Mouse (Mus musculus) embryonic fibroblast, embryonic 13.5 days (primary cell): ENCODE measurements around the gene Crebrf. TPM values are rescaled to one million over a fixed set of nuclear protein-coding genes. Genes with fewer than 3 reads are reported as not detected.

Experiments used
- H3K27ac ChIP-seq: 2 replicates; pipeline ENCODE4 v1.5.1; 2012; ENCODE audit warnings: low read length, control low read depth, inconsistent platforms; ENCODE audit not compliant: insufficient read depth
- H3K4me1 ChIP-seq: 2 replicates; pipeline ENCODE4 v1.6.1; 2011; ENCODE audit warnings: low read length; ENCODE audit not compliant: control insufficient read depth, insufficient read depth
- H3K4me3 ChIP-seq: 2 replicates; pipeline ENCODE4 v1.5.1; 2011; ENCODE audit warnings: mild to moderate bottlenecking, control low read depth, low read length; ENCODE audit not compliant: insufficient read depth
- CTCF ChIP-seq: IDR thresholded peaks from 2 replicates; pipeline ENCODE4 v1.5.1; 2011; ENCODE audit warnings: mild to moderate bottlenecking, control low read depth, low read length, moderate library complexity, borderline replicate concordance; ENCODE audit not compliant: insufficient read depth
- POLR2A ChIP-seq: IDR thresholded peaks from 2 replicates; pipeline ENCODE4 v1.6.1; 2011; ENCODE audit warnings: low read depth, mild to moderate bottlenecking, control low read depth, low read length, moderate library complexity
- polyA plus RNA-seq: library from polyadenylated mRNA; stranded (reverse); fragments of >200 nt; gene quantifications from 2 replicates; pipeline ENCODE4 v1.2.4, GENCODE M21; 2011; ENCODE audit warnings: low read depth; ENCODE audit not compliant: missing spikeins, insufficient read length

Crebrf gene
- polyA plus RNA-seq, 1 experiment = 14.4 TPM

DNA sequence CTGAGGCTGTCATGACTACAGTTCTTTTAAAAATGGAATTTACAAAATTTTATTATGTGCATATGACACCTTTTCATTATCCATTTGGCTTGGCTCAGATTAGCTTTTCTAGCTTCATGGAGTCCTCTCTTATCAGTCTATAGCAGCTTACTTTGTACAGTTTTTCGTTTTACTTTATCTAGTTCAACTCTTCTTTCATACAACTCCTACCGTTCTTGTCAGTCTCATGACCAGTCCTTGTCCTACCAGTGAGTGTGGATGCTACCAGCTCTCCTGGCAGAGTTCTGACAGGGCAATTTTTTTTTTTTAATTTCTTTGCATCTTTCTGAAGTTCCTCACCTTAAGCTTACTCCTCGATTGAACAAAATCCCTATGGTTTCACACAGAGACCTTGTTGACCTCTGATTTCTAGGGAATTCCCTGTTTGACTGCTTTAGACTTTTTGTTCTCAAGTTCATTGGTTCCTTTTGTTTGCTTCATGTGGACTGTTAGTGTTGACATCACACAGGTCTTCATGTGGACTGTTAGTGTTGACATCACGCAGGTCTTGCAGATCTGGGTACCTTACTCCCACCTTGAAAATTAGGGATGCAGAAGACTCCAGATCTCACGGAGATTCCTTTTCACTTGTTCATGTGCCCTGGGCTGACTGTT, 51.8 kb downstream of the Crebrf start:
- no peak overlapping the region for H3K4me3 ChIP-seq
- TF ChIP-seq POLR2A (no peak), CTCF (no peak)
- H3K4me1 ChIP-seq = no peaks in the 10 kb centered on the region
- H3K27ac ChIP-seq = no peak overlapping the region

DNA sequence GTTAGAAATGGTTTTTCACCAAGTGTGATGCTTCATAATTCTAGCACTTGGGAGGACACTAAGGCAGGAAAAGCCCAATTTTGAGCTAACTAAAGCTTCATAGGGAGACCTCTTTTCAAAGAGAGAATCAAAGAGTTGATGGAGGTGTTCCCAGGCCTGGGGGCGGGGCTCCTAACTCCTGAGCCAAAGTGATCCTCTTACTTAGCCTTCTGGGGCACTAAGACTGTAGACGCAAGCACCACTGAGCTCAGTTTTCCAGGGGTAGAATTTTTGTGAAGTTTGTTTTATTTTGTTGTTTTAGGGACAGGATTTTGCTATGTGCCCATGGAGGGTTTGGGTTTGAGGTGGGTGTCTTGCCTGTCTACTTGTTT, 52.3 kb downstream of the Crebrf start:
- no peak overlapping the region for H3K27ac ChIP-seq
- TF ChIP-seq POLR2A (no peak), CTCF (no peak)
- H3K4me3 ChIP-seq = no peak overlapping the region
- H3K4me1 ChIP-seq = no peaks in the 10 kb centered on the region

DNA sequence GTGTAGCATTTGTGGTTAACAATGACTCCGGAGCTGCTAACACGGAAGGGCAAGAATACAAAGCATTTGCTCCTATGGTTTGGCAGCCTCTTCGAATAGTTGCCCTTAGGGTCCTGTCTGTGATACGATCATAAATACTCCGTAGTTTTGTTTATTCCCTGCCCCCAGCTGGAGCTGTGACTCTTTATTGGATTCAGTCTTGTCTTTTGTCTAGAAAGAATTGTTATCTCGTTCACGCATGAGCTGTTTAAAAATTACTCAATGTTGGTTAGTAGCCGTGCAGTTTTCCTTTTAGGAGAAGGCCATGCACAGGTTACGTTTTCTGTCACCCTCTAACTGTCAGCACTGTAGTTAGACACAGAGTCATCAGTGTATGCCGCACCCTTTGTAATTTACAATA, 60.8 kb downstream of the Crebrf start:
- H3K27ac ChIP-seq = no peak overlapping the region
- no peaks in the 10 kb centered on the region; the same call in 1 of the 2 replicates for H3K4me1 ChIP-seq
- H3K4me3 ChIP-seq = no peak overlapping the region
- no peak for TF ChIP-seq POLR2A
- TF ChIP-seq CTCF = no peak

DNA sequence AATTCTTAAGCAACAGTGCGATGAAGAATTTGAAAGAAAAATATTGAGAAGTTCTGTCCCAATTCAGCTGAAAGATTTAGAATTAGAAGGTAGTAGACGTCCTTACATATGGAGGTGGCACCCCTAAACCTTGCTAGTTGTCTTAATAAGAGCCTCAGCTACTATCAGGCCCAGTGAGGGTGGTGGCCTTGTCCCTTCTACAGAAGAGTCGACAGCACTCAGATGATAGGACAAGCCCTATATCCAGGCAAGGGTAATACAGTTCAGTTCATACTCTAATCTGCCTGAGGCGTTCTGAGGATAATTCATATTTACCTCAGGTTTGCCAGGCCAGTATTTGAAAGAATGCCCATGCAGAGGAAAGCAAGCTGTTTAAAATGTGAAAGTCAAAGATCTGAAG, 62.6 kb downstream of the Crebrf start:
- peaks cover 2% of the 10 kb centered on the region for H3K4me1 ChIP-seq
- no peak overlapping the region for H3K27ac ChIP-seq
- TF ChIP-seq CTCF = no peak
- TF ChIP-seq POLR2A = no peak
- no peak overlapping the region for H3K4me3 ChIP-seq

DNA sequence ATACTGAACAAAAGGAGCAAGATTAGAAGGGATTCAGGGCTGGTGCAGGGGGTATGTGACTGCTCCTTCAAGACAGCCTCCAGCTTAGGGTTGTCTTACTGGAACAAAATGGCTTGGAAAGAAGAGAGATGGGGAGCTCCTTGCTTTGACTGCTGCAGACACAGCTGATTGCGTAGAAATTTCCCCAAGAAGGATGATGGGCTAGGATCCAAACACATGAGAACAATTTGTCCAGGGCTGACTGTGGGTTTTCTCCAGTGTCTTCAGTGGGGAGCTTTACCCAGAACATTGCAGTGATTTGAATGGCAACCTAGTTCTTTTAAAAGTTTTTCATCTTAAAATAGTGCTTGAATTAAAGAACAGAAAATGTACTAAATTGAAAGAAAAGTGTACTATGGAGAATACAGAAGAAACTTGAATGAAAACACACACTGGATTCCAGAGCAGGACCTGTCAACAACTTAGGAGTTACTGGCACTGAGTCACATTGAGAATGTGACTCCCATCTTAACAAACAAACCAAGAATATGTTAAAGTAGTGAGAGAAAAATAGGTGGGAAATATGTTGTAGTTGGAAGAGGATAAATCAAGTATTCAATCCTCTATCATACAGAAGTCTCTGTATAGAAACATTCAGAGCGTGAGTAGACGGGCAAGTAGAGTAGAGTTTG, 63.1 kb downstream of the Crebrf start:
- no peak for TF ChIP-seq POLR2A
- no peak for TF ChIP-seq CTCF
- Histone ChIP-seq H3K4me1 (peaks cover 2% of the 10 kb centered on the region), H3K4me3 (no peak overlapping the region), H3K27ac (no peak overlapping the region)

DNA sequence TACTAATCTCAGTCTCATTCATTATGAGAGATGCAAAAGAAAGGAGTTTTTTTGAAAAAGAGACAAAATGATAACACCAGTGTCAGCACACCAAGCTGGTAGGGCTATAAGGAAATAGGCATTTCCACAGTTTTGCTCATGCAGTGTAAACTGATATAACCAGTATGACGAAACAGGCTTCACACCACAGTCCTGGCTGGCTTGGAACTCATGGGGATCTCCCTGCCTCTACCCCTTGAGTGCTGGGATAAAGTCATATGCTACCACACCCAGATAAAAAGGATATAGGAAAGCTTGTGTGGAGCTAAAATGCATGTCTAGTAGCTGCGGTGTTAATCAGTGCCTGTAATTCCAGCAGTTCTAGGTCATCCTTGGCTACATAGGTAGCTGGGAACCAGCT, 64.0 kb downstream of the Crebrf start:
- no peak for TF ChIP-seq CTCF
- H3K27ac ChIP-seq = no peak overlapping the region
- peaks cover 2% of the 10 kb centered on the region for H3K4me1 ChIP-seq
- no peak overlapping the region for H3K4me3 ChIP-seq

DNA sequence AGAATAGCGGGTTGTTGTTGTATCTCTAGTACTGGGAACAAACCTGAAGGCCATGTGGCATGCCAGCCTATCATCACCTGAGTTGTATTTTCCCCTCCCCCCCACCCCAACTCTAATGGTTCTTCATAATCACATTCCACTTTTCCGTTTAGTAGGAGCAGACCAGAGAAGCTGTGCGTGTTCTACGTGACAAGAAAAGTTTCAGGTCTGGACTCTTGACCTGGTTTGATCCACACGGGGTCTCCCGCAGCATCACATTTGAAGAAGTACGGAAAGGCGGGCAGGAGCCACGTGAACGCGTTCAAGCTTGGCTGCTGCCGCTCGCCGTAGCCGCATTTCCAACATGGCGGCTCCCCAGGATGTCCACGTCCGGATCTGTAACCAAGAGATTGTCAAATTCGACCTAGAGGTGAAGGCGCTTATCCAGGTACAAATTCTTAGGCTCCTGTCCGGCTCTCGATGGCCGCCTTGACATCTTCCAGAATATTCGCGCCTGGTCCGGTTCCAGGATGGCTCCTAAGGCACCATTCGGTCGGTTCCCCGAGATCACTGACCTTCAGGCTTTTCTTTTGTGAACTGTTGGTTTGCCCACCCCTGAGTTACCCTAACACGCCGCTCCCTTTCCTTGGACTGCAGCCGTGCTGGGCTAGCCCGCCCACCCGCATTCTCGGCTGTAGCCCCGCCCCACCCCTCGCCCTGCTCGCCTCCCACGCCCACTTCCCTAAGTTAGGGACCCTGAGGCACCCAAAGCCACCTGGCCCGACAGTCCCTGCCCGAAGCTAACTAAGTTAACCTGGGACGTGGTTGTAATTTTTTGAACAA, 65.5 kb downstream of the Crebrf start, which contains the start of gene Bnip1:
Bnip1 (plus strand) TSS at position 317 of the 822 bp plus-strand sequence.
- Histone ChIP-seq H3K4me3 (peak within 1 kb of the TSS; percentile 80), H3K27ac (peak within 1 kb of the TSS; percentile 60; the same call in 1 of the 2 replicates), H3K4me1 (peaks cover 2% of the 10 kb centered on the region)
- TF ChIP-seq CTCF (no peak), POLR2A (peak; percentile 49)

DNA sequence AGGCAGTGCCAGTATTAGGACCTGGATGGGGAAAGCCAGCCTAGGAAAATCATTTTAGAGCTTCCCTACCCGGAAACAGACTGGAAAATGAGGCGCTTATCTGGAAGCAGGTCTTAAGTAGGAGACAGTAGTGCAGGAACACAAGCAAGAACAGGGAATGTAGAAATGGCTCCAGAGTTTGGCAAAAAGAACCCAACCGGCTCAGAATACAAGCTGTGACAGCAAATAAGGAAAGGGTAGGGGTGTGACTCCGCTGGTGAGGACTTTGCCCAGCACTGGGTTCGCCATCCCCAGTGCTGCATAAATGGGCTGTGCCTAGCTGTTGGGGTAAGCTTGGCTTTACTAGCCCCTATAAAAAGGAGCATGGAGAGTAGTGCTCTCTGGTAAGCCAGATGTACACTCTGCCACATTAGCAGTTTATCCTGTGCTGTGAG, 66.2 kb downstream of the Crebrf start:
- H3K27ac ChIP-seq = no peak overlapping the region
- H3K4me3 ChIP-seq = peak overlapping the region; percentile 80
- TF ChIP-seq CTCF (no peak), POLR2A (no peak)
- peaks cover 2% of the 10 kb centered on the region for H3K4me1 ChIP-seq

DNA sequence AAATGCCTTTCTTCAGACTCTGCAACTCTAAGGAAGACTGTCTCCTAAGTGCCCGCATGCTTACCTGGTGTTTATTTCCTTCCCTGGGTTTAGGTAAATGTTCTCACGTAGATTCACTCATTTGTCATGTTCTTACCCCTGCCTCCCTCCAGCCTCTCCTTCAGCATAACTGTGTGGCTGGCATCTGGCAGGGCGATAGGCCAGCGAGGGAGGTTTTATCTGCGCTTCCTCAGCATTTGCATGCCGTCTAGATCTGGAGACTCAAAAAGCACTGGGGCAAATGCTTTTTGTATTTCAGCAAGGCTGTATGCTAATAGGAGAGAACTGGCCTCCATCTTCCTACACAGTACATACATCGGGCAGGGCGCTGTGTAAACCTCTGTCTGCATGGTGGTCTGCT, 69.1 kb downstream of the Crebrf start:
- TF ChIP-seq POLR2A = no peak
- TF ChIP-seq CTCF = no peak
- no peak overlapping the region for H3K4me3 ChIP-seq
- peaks cover 2% of the 10 kb centered on the region; the same call in 1 of the 2 replicates for H3K4me1 ChIP-seq
- H3K27ac ChIP-seq = no peak overlapping the region
